In the genomic region with DNA sequence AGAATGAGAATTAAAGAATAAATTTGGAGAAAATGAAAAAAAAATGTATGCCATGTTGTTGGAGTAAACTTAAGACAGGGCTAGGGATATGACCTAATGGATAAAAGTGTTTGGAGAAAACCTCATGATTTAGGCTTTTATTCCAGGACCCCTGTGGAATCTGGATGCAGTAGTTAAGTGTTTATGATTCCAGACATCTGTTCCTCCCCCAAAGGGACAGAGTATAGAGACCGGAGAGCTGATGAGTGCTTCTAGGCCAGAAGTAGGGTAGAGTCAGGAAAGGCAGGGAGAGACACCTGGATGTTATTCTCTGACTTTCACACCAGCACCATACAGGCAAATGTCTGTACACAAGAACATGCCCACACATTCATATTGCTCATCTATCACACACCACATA, we compare ENCODE assay signal across 14 mouse cellular contexts. TPM values are rescaled to one million over a fixed set of nuclear protein-coding genes. Genes with fewer than 3 reads are reported as not detected.
"Had no signal": no experiment of that assay in that cellular context is flagged by ENCODE, and none has a peak within 500 bp of the region (broad histone marks: within the 10 kb centered on the region; RNA-seq: fewer than 3 reads in every experiment).

No protein-coding gene starts in this region.

- H3K4me2 ChIP-seq: hindbrain, embryonic 14.5 days; limb, embryonic 13.5 days; liver, embryonic 11.5 days; liver, embryonic 15.5 days; midbrain, embryonic 11.5 days; midbrain, embryonic 15.5 days had no signal

- H3K9me3 ChIP-seq: limb, embryonic 13.5 days; liver, embryonic 15.5 days; megakaryocyte, embryonic 14.5 days; midbrain, embryonic 15.5 days had no signal

- H3K4me1 ChIP-seq: liver, embryonic 15.5 days; megakaryocyte, embryonic 14.5 days; midbrain, embryonic 15.5 days had no signal

- H3K4me3 ChIP-seq: limb, embryonic 13.5 days; liver, embryonic 15.5 days; megakaryocyte, embryonic 14.5 days; midbrain, embryonic 15.5 days had no signal

- H3K36me3 ChIP-seq: limb, embryonic 13.5 days; liver, embryonic 15.5 days; midbrain, embryonic 15.5 days had no signal

- H3K27ac ChIP-seq: hindbrain, embryonic 14.5 days; limb, embryonic 13.5 days; liver, embryonic 15.5 days; macrophage; midbrain, embryonic 15.5 days had no signal

- DNase-seq: kidney, adult 2 months; kidney, postnatal 25 days; spleen, adult 18-20 months had no signal

- H3K27me3 ChIP-seq: limb, embryonic 13.5 days; liver, embryonic 15.5 days; megakaryocyte, embryonic 14.5 days; midbrain, embryonic 15.5 days had no signal

- H3K9ac ChIP-seq: hindbrain, embryonic 14.5 days; limb, embryonic 13.5 days; liver, embryonic 15.5 days; midbrain, embryonic 15.5 days had no signal

- ATAC-seq: lung, postnatal 0 days; midbrain, embryonic 15.5 days had no signal

RNA-seq across cellular contexts. Expression of a gene that starts 52.0 kb away (rescaled TPM):
- total RNA-seq: neutrophil, adult 5-6 weeks had no signal
- polyA plus RNA-seq: limb, embryonic 13.5 days; lung, postnatal 0 days; macrophage; midbrain, embryonic 11.5 days; stomach, embryonic 14.5 days had no signal
